Mouse (Mus musculus) cerebellum, adult 11 months (tissue): ENCODE data around the gene Tmem145.
"Not testable (repeated sequence)": the region's sequence is repeated elsewhere in the genome, so short reads cannot be mapped to it uniquely, and the experiment has no call there.

ENCODE experiments used
- DNase-seq: peaks from one replicate; pipeline ENCODE4 v3.0.0; 2022

Gene Tmem145

DNA sequence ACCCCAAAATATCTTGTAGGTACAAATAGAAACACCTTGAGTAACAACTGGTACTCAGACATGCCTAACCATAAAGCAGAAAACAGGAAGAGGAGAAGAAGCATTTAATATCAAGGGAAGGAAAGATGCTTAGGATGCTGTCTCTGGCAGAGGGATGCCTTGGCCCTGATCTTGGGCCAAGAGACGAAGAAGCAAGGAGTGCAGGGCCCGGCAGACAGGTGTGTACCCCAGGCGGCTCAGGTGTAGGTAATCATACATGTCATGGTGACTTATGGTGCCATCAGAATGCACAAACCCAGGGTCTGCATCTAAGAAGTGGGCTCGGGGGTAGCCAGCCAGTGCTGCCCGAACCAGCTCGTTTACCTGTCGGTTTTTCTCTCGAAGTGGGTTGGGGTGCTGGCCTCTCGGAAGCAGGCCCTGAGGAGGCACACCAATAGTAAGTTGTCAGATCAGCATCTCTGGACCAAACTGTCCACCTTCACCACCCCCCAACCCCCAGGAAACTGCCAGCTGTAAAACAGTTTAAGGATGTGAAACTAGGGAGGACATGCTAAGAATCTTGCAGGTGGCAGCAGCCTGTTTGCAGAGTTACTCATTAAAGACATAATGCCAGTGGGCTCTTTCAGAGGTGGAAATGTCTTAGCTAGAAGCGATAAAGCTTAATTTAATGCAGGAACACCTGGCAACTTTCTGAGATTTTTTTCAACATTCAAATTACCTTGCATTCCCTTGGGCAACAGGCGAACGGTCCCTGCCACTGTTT lies 10.8 kb upstream of the Tmem145 start:
- DNase-seq: no peak

- no peak for DNase-seq
Observed at GRCm38 (mm10) chr7:25296945-25297453, 8.9 kb upstream of the Tmem145 start.

DNA sequence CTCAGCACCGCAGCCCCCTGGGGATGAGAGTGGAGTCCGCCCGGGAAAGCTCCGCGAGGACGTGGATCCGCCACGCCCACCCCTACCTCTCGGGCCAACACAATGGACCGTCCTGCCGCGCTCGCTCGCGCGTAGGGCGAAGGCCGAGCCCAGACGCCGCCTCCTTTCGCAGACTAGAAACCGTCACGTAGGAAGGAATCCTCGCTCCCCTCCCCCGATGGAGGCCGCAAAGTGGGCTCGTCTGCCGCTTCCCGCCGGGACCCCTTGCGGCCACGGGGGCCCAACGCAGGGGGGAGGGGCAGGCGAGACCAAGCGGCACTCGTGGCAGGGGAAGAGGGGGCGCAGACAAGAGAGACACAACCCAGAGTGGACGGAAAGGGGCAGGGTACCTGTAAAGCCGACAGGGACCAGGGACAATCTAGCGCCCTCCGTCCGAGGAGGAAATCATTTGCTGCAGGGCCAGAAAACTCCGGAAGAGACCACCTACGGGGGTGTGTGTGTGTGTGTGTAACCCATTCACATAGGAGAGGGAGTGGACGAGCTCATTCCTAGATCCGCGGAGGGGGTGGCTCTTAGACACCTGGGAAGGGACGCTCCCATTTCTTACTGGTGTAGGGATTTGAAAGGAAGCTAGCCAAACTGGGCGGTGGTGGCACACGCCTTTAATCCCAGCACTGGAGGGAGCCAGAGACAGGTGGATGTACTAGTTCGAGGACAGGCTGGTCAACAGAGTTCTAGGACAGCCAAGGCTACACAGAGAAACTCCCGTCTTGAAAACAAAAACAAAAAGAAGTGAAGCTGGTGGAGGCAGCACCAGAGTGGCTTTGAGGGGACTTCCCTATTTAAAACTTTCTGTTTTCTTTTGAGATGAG lies 8.2 kb upstream of the Tmem145 start, which contains the start of gene Pafah1b3:
Pafah1b3 (minus strand) TSS at position 533 of the 872 bp plus-strand sequence.
- peak; percentile 89 for DNase-seq

DNA sequence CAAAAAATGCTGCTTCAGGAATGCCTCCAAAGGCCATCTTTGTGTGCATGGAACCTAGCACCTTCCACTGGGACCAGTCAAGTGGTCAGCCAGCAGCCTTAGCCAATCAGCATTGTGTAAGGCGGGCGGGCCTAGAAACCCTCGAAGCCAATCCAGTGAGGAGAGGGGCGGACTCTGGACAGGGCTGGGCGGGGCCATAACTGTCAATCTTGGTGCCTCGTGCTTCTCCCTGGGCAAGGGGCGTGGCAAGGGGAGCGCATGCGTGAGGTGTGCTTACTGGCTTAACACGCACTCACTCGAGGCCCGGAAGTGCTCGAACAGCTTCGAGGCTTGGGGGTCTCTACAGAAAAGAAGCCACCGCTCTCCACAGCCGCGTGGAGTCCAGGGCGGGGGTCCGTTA lies 4.8 kb upstream of the Tmem145 start, which contains the start of gene Prr19:
Prr19 (plus strand) TSS at position 349 of the 400 bp plus-strand sequence.
- no peak for DNase-seq

- no peak for DNase-seq
Observed at GRCm38 (mm10) chr7:25303003-25303684, 2.8 kb upstream of the Tmem145 start.

- DNase-seq: no peak
Observed at GRCm38 (mm10) chr7:25303685-25304006, 2.3 kb upstream of the Tmem145 start.

GRCm38 (mm10) chr7:25305481-25305880 lies 425 bp upstream of the Tmem145 start:
- DNase-seq: no peak

- DNase-seq: no peak
Observed at GRCm38 (mm10) chr7:25306614-25306996, 699 bp downstream of the Tmem145 start.

DNA sequence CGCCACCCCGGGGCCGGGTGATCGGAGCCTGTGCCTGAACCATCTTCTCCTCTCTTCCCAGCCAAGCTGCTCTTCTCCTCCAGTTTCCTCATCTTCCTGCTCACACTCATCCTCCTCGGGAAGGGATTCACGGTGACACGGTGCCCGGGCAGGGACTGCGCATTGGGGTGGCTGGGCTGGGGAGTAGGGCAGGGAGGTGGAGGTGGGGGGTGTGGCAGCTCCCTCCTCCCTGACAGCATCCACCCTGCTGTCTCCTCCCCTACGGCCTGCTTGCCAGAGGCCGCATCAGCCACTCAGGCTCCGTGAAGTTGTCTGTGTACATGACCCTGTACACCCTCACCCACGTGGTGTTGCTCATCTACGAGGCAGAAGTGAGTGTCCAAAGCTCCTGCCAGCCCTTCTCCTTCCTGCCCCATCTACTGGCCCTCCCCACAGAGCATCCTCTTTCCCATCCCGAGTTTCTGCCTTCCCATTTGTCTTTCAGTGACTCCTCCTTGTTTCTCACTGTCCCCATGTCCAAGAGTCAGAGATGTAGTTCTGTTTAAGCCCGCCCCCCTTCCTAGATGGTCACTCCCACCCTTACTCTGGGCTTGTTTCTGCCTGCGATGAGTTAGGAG lies 2.9 kb downstream of the Tmem145 start:
- no peak for DNase-seq

GRCm38 (mm10) chr7:25309425-25309824 lies 3.5 kb downstream of the Tmem145 start:
- no peak for DNase-seq

DNA sequence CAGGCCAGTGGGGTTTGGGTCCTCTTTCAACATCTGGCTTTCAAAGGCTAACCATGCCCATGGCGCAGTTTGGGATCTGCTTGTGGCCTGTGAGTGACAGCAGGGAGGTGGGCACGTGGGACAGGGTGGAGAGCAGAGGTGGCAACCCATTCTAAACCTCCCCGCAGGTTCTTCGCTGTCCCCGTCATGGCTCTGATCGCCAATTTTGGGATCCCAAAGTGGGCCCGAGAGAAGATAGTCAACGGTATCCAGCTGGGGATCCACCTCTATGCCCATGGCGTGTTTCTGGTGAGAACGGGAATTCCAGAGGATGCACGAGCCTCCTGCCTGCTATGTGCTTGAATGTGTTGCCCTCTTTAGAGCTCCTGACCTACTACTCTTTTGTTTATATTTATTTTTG lies 5.3 kb downstream of the Tmem145 start:
- DNase-seq: no peak

GRCm38 (mm10) chr7:25313325-25313724 lies 7.4 kb downstream of the Tmem145 start:
- DNase-seq: no peak

DNA sequence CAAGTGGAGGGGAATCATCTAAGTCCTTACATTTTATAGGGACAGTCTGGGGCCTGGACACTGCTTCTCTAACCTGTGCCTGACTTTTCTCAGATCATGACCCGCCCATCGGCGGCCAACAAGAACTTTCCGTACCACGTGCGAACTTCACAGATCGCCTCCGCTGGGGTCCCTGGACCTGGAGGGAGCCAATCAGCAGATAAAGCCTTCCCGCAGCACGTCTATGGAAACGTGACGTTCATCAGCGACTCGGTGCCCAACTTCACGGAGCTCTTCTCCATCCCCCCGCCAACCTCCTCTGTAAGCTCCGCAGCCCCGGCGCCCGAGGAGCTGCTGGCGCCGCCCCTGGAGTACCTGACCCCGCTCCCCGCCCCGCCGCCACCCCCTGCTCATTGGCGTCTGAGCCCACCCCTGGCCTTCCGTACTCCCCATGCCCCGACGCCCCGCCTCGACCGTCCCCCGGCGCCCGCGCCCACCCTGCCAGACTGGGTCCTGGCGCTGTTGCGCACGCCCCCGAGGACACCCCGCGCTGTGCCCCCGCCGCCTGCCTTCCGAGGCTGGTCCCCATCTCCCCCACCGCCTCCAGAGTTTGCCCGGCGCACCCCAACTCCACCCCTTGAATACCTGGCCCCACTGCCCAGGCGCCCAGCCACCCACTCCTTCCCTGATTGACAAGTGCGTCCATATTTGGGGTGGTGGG lies 8.8 kb downstream of the Tmem145 start:
- DNase-seq: peak; percentile 53

GRCm38 (mm10) chr7:25315306-25316041 lies 9.6 kb downstream of the Tmem145 start:
- peak; percentile 65 for DNase-seq

- peak; percentile 94 for DNase-seq
Observed at GRCm38 (mm10) chr7:25316532-25317445, 10.9 kb downstream of the Tmem145 start, which contains the start of gene Megf8. Gene Megf8 (plus strand): TSS chr7:25317164.

DNA sequence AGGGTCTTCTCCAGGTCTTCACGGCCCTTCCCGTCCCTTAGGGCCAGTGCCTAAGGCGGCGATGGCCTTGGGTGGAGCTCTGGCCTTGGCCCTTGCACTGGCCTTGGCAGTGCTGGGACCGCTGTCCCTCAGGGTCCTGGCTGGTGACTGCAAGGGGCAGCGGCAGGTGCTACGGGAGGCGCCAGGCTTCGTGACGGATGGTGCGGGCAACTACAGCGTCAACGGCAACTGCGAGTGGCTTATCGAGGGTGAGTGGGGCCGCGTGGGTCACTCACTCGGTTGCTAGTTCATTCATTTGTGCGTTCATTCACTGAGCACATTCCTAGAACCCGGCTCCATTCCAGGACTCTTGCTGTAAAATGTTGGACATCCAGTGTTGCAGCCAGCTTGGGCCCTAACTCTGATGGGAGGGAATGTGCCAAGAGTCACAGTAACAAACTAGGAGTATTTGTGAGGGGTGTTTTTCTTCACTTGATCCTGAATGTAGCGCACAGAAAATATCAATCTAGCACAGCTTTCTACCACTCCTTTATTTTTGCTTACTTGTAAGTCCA lies 11.6 kb downstream of the Tmem145 start:
- peak; percentile 58 for DNase-seq

DNA sequence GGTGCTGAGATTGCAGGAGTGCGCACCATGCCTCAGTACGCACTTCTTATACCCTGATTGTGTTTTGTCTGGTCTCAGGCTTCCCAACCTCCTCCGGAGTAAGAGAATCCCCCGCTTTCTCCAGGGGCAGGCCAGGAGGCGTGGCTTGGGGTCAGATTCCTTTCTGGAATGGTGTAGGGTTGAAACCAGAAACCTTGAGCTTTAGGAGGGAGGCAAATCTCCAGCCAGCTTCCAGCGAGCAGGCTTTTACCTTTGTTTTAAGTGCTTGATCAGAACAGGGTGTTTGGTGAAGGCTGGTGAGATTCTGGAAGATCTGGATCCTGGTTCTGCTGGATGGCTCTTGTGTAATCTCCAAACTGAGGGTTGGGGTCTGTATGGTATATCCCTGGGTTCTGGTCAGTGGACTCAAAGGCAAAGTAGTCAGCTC lies 16.2 kb downstream of the Tmem145 start:
- no peak for DNase-seq

DNA sequence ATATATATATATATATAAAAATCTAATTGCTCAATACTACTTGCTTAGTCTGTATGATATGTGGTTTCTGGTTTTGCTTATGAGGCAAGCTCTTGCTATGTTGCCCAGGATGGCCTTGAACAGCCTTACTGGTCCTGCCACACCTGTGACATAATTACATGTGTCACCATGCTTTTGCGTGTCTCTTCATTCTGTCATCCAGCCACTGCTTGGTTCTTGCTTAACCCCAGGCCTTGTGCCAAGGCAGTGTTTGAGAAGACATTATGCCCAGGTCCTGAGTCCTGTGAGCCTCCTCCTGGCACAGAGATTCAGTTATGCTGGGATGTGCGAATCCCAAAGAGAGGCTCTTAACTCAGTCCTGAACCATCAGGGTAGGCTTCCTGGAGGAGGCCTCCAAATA lies 17.3 kb downstream of the Tmem145 start:
- no peak for DNase-seq

GRCm38 (mm10) chr7:25325431-25325830 lies 19.5 kb downstream of the Tmem145 start:
- DNase-seq: not testable (repeated sequence)

- DNase-seq: no peak
Observed at GRCm38 (mm10) chr7:25326233-25326632, 20.3 kb downstream of the Tmem145 start.
